Mouse (Mus musculus) limb, embryonic 11.5 days (tissue): ENCODE data around the gene Ndufaf2. TPM values are rescaled to one million over a fixed set of nuclear protein-coding genes. Genes with fewer than 3 reads are reported as not detected.

Experiments
- ATAC-seq: fragments of 200-750 bp; cut with Nextera tagmentation; 2 replicates; pipeline ENCODE4 v1.8.0; 2017; ENCODE audit warnings: low read depth; ENCODE audit not compliant: insufficient number of reproducible peaks, low FRiP score, low TSS enrichment
- DNase-seq: peaks from one replicate; pipeline ENCODE4 v3.0.0-alpha.2; 2015; ENCODE audit warnings: low spot score
- H3K27ac ChIP-seq: fragments of 300-500 bp; sonication (generic); replicated peaks from 2 replicates; pipeline ENCODE4 v1.5.1; 2014; ENCODE audit warnings: low read depth, mild to moderate bottlenecking, low read length
- H3K27me3 ChIP-seq: fragments of 300-500 bp; sonication (generic); 2 replicates; pipeline ENCODE4 v1.6.1; 2014; ENCODE audit warnings: mild to moderate bottlenecking, low read length, mixed read lengths; ENCODE audit not compliant: control insufficient read depth, insufficient read depth
- H3K36me3 ChIP-seq: fragments of 300-500 bp; sonication (generic); 2 replicates; pipeline ENCODE4 v1.6.1; 2014; ENCODE audit warnings: mild to moderate bottlenecking, low read length, moderate library complexity, mixed read lengths; ENCODE audit not compliant: control insufficient read depth, insufficient read depth
- H3K4me1 ChIP-seq: fragments of 300-500 bp; sonication (generic); 2 replicates; pipeline ENCODE4 v1.6.1; 2014; ENCODE audit warnings: low read length, mixed read lengths; ENCODE audit not compliant: control insufficient read depth, insufficient read depth
- H3K4me2 ChIP-seq: fragments of 300-500 bp; sonication (generic); 2 replicates; pipeline ENCODE4 v1.6.1; 2014; ENCODE audit warnings: low read depth, mild to moderate bottlenecking, moderate library complexity; ENCODE audit not compliant: severe bottlenecking
- H3K4me3 ChIP-seq: fragments of 300-500 bp; sonication (generic); 2 replicates; pipeline ENCODE4 v1.5.1; 2014; ENCODE audit warnings: low read depth, low read length
- H3K9ac ChIP-seq: fragments of 300-500 bp; sonication (generic); 2 replicates; pipeline ENCODE4 v1.6.1; 2014; ENCODE audit warnings: mild to moderate bottlenecking, low read length
- H3K9me3 ChIP-seq: fragments of 300-500 bp; sonication (generic); 2 replicates; pipeline ENCODE4 v1.6.1; 2016; ENCODE audit warnings: low read length; ENCODE audit not compliant: control insufficient read depth
- WGBS: fragments of 180-500 bp; shearing (Covaris S2); extraction: QIAGEN DNeasy Blood & Tissue Kit; methylation state at CpG from one replicate; pipeline ENCODE4 v1.1.7; 2014; 5-methylcytosine and 5-hydroxymethylcytosine counted together
- polyA plus RNA-seq: library from polyadenylated mRNA; unstranded; fragments of >200 nt; fragmentation: Nextera tagmentation; extraction: Ambion mirVana; gene quantifications from 2 replicates; pipeline ENCODE4 v1.2.1, GENCODE M21; 2014

The Ndufaf2 gene
- polyA plus RNA-seq: 102 and 103 TPM in 2 replicates

DNA sequence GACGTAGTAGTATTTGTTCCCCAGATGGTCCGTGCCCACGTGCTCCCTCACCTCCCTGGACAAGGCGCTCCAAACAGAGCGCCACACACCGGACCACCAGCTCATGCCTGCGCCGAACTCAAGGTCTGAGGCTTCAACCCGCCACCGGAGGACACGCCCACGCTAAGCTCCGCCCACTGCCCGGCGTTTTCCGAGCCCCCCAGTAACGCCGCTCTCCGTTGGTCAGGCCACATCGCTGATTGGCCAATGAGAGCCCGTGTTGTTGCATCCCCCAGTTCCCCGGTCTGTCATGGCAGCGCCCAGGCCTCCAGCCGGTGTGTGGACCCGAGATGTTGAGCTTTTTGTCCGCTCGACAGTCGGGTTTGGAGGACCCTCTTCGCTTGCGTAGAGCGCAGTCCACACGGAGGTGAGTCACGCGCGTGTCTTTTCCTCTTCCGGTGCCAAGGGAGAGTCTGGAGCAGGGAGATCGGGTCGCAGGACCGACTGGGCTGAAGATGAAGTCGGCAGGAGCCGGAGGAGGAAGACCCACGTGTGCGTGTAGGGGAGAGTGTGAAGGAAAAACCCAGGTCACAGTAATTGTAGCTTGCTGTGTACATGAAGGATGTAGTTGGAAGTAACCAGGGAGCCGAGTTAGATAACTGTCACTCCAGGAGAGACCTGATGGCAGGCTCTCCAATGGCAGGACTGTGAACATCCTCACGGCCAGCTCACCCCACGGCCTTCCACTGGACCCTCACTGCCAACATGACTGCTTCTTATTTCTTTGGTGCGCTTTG lies at the start of gene Ndufaf2, which contains the start of gene Ercc8:
TSS of gene Ndufaf2 (minus strand) at position 159 of the 776 bp plus-strand sequence.
TSS of gene Ercc8 (plus strand) at position 267 of the 776 bp plus-strand sequence.
- no peaks in the 10 kb centered on the region for H3K27me3 ChIP-seq
- no peaks in the 10 kb centered on the region for H3K9me3 ChIP-seq
- H3K9ac ChIP-seq: peak within 1 kb of the TSS; percentile 67
- no peak within 1 kb of the TSS for H3K27ac ChIP-seq
- peak within 1 kb of the TSS; percentile 60 for H3K4me2 ChIP-seq
- peaks cover 4% of the 10 kb centered on the region; the same call in 1 of the 2 replicates for H3K4me1 ChIP-seq
- under 1% methylated on average over 47 of the region's 47 CpGs for WGBS
- no peaks in the 10 kb centered on the region for H3K36me3 ChIP-seq
- peak; percentile 98 for ATAC-seq
- peak within 1 kb of the TSS; percentile 72 for H3K4me3 ChIP-seq
- DNase-seq: peak; percentile 99

DNA sequence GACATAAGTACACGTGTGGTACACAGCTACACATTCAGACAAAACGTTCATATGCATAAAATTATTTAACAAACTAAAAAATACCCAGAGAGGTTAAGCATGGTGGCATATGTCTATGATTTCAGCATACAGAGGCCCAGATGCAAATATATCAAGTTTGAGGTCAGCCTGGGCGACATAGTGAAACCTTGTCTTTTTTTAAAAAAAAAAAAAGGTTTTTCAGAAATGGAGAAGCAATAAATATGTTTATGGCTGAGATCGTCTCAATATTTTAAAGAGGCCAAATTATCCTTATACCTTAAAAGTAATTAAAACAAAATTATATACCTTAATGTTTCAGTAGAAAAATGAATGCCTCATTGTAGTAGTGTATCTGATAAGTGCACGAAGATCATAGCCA lies 49.7 kb upstream of the Ndufaf2 start:
- 75% methylated on average over 5 of the region's 5 CpGs for WGBS
- Histone ChIP-seq H3K9ac (no peak overlapping the region), H3K27me3 (no peaks in the 10 kb centered on the region), H3K4me1 (no peaks in the 10 kb centered on the region), H3K9me3 (no peaks in the 10 kb centered on the region), H3K27ac (no peak overlapping the region), H3K36me3 (no peaks in the 10 kb centered on the region), H3K4me2 (no peak overlapping the region), H3K4me3 (no peak overlapping the region)
- ATAC-seq (no peak), DNase-seq (no peak)

DNA sequence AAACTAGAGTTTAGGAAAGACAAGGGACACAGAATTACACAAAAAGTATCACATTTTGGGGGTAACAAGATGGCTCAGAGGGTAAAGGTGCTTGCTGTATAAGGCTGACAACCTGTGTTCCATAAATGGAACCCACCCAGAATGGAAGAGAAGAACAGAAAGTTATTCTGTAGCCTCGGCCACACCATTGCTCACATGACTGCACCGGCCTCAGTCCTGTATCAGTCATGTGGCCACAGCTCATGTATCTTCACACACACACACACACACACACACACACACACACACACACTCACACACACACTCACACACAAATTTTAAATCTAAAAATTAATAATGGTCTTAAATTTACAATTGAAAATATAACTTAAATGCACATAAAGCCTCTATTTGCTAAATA lies 49.0 kb upstream of the Ndufaf2 start:
- 89% methylated on average over 2 of the region's 2 CpGs for WGBS
- no peaks in the 10 kb centered on the region for H3K4me1 ChIP-seq
- ATAC-seq: no peak

GRCm38 (mm10) chr13:108204857-108205256 lies 46.4 kb upstream of the Ndufaf2 start:
- Histone ChIP-seq H3K4me3 (no peak overlapping the region), H3K27me3 (no peaks in the 10 kb centered on the region), H3K36me3 (no peaks in the 10 kb centered on the region), H3K27ac (no peak overlapping the region), H3K4me2 (no peak overlapping the region), H3K9me3 (no peaks in the 10 kb centered on the region), H3K4me1 (no peaks in the 10 kb centered on the region), H3K9ac (no peak overlapping the region)
- 90% methylated on average over 3 of the region's 3 CpGs for WGBS
- DNase-seq: no peak
- ATAC-seq: no peak

More for the DNA sequence above, 49.0 kb upstream of the Ndufaf2 start:
- Histone ChIP-seq H3K9me3 (no peaks in the 10 kb centered on the region), H3K27ac (no peak overlapping the region), H3K27me3 (no peaks in the 10 kb centered on the region), H3K4me2 (no peak overlapping the region), H3K36me3 (no peaks in the 10 kb centered on the region), H3K4me3 (no peak overlapping the region), H3K9ac (no peak overlapping the region)
- no peak for DNase-seq

DNA sequence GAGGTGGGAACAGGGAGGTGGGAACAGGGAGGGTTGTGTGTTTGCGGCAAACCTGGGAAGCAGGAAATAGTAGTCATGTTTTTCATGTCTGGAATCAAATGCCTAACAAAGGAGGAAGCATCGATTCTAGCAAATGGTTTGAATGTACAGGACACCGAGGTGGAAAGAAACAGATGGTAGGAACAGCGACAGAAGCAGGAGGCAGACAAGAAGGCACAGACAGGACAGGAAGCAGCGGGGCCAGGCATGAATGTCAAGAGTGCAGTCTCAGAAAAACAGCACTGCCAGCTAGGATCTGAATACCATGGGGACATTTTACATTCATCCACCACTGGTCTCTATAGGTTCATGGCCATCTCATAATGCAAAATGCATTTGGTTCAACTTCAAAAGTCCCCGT lies 37.1 kb upstream of the Ndufaf2 start:
- no peaks in the 10 kb centered on the region for H3K4me1 ChIP-seq
- no peak overlapping the region for H3K4me2 ChIP-seq
- H3K9ac ChIP-seq: no peak overlapping the region
- DNase-seq (no peak), ATAC-seq (no peak)
- no peak overlapping the region for H3K27ac ChIP-seq
- H3K27me3 ChIP-seq: no peaks in the 10 kb centered on the region
- H3K4me3 ChIP-seq: no peak overlapping the region
- WGBS: 93% methylated on average over 6 of the region's 6 CpGs
- no peaks in the 10 kb centered on the region for H3K9me3 ChIP-seq
- no peaks in the 10 kb centered on the region for H3K36me3 ChIP-seq

- H3K4me3 ChIP-seq: no peak overlapping the region
- no peak overlapping the region for H3K9ac ChIP-seq
- WGBS: 58% methylated on average over 11 of the region's 11 CpGs
- ATAC-seq (no peak), DNase-seq (peak; percentile 72)
- H3K27ac ChIP-seq: no peak overlapping the region
- H3K36me3 ChIP-seq: peaks cover 3% of the 10 kb centered on the region
- no peaks in the 10 kb centered on the region for H3K9me3 ChIP-seq
- H3K4me1 ChIP-seq: no peaks in the 10 kb centered on the region
- no peak overlapping the region for H3K4me2 ChIP-seq
- H3K27me3 ChIP-seq: no peaks in the 10 kb centered on the region
Measured at GRCm38 (mm10) chr13:108191074-108191720, 32.8 kb upstream of the Ndufaf2 start.

GRCm38 (mm10) chr13:108187994-108188393 lies 29.6 kb upstream of the Ndufaf2 start:
- Histone ChIP-seq H3K27ac (no peak overlapping the region), H3K4me1 (no peaks in the 10 kb centered on the region), H3K27me3 (no peaks in the 10 kb centered on the region), H3K9ac (no peak overlapping the region), H3K4me2 (no peak overlapping the region), H3K36me3 (peaks cover 3% of the 10 kb centered on the region), H3K4me3 (no peak overlapping the region), H3K9me3 (no peaks in the 10 kb centered on the region)
- ATAC-seq: no peak
- whole genome bisulfite sequencing: 93% methylated on average over 4 of the region's 4 CpGs
- no peak for DNase-seq

DNA sequence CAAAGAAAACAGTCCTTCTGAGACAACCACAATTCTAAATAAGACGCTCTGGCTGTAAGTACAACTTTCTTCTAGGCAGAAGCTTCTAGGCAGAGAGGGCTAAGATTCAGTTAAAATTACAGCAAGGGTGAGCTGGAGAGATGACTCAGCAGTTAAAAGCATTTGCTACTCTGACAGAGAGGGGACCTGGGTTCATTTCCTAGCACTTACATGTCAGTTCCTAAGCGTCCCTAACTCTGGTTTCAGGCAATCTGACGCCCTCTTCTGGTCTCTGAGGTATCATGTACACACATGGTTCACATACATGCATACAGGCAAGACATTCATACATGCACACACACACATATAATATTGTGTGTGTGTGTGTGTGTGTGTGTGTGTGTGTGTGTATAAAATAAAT lies 27.1 kb upstream of the Ndufaf2 start:
- H3K4me1 ChIP-seq: no peaks in the 10 kb centered on the region
- no peak overlapping the region for H3K4me2 ChIP-seq
- 91% methylated on average over 3 of the region's 3 CpGs for WGBS
- no peak overlapping the region for H3K27ac ChIP-seq
- ATAC-seq (no peak), DNase-seq (no peak)
- H3K27me3 ChIP-seq: no peaks in the 10 kb centered on the region
- no peaks in the 10 kb centered on the region for H3K9me3 ChIP-seq
- H3K36me3 ChIP-seq: peaks cover 3% of the 10 kb centered on the region
- no peak overlapping the region for H3K9ac ChIP-seq
- H3K4me3 ChIP-seq: no peak overlapping the region
